ENCODE assay signal across 37 mouse cellular contexts in the genomic region with DNA sequence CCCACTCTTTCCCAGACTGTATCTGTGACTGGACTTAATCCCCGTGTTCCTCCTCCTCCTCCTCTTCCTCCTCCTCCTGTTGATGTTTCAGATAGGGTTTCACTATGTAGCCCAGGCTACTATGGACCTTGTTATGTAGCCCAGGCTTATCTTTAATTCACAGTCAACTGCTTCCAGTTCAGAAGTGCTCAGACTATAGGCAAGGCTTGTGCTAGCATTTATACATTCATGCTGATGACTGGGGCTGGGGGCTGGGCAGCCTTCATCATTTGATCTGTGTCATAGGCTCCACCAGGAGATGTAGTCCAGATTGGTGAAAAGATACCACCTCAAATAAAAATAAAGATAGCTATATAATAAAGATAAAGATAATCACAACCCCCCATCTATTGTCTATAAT. TPM values are rescaled to one million over a fixed set of nuclear protein-coding genes. Genes with fewer than 3 reads are reported as not detected.
"Had no signal": no experiment of that assay in that cellular context is flagged by ENCODE, and none has a peak within 500 bp of the region (broad histone marks: within the 10 kb centered on the region; RNA-seq: fewer than 3 reads in every experiment).

No protein-coding gene starts in this region.

- H3K4me3 ChIP-seq: heart, adult 2 months; heart, embryonic 13.5 days; heart, embryonic 15.5 days; hindbrain, embryonic 10.5 days; hindbrain, embryonic 12.5 days; intestine, embryonic 15.5 days; layer of hippocampus, adult 2 months; left cerebral cortex, adult 2 months; limb, embryonic 15.5 days; liver, embryonic 12.5 days had no signal

- H3K27me3 ChIP-seq: heart, embryonic 13.5 days; heart, embryonic 15.5 days; limb, embryonic 15.5 days had no signal

- DNase-seq: gastrocnemius, postnatal 14 days; gastrocnemius, postnatal 36 days; heart, adult 2 months; heart, postnatal 14 days; heart, postnatal 4 days; kidney, adult 18-20 months; kidney, adult 8-10 months; kidney, postnatal 10 days; kidney, postnatal 25 days; kidney, postnatal 4 days had no signal

- H3K27ac ChIP-seq: heart, adult 2 months; heart, embryonic 13.5 days; heart, embryonic 15.5 days; hindbrain, embryonic 10.5 days; hindbrain, embryonic 12.5 days; hindbrain, embryonic 14.5 days; intestine, embryonic 15.5 days; layer of hippocampus, adult 2 months; left cerebral cortex, adult 2 months; liver, embryonic 12.5 days; liver, embryonic 14.5 days had no signal

- H3K9me3 ChIP-seq: heart, embryonic 13.5 days; heart, embryonic 15.5 days; hindbrain, embryonic 10.5 days; hindbrain, embryonic 12.5 days; intestine, embryonic 15.5 days; limb, embryonic 15.5 days; liver, embryonic 12.5 days had no signal

- H3K9ac ChIP-seq: heart, embryonic 13.5 days; heart, embryonic 15.5 days; hindbrain, embryonic 12.5 days; hindbrain, embryonic 14.5 days; intestine, embryonic 15.5 days; limb, embryonic 15.5 days; liver, embryonic 12.5 days; liver, embryonic 14.5 days had no signal

- ATAC-seq: hindbrain, embryonic 16.5 days; inflammation-experienced regulatory T-cells, adult 6 months; intestine, embryonic 15.5 days; intestine, postnatal 0 days; liver, embryonic 12.5 days had no signal

- H3K36me3 ChIP-seq: heart, embryonic 13.5 days; heart, embryonic 15.5 days; hindbrain, embryonic 10.5 days; hindbrain, embryonic 12.5 days; intestine, embryonic 15.5 days; limb, embryonic 15.5 days; liver, embryonic 12.5 days had no signal

- H3K4me2 ChIP-seq: heart, embryonic 11.5 days; heart, embryonic 13.5 days; heart, embryonic 15.5 days; hindbrain, embryonic 12.5 days; hindbrain, embryonic 14.5 days; intestine, embryonic 15.5 days; limb, embryonic 15.5 days; liver, embryonic 12.5 days had no signal

RNA-seq across cellular contexts. Expression of gene 4930564D02Rik, which starts 4.7 kb away (rescaled TPM):
- total RNA-seq: gastrocnemius, adult 18-20 months; gastrocnemius, adult 8-10 months; gastrocnemius, postnatal 14 days; gastrocnemius, postnatal 36 days; heart, adult 2 months; heart, postnatal 14 days; heart, postnatal 4 days; layer of hippocampus, adult 2 months; layer of hippocampus, postnatal 10 days; layer of hippocampus, postnatal 25 days; left cerebral cortex, adult 2 months; left cerebral cortex, postnatal 14 days; left cerebral cortex, postnatal 36 days; liver, adult 2 months had no signal
- polyA plus RNA-seq: gonadal fat pad, adult 2 months; heart, adult 2 months; heart, embryonic 11.5 days; heart, embryonic 13.5 days; heart, embryonic 15.5 days; heart, postnatal 0 days; hindbrain, embryonic 10.5 days; hindbrain, embryonic 12.5 days; hindbrain, embryonic 14.5 days; hindbrain, embryonic 16.5 days; inflammation-experienced regulatory T-cells, adult 6 months; intestine, embryonic 15.5 days; intestine, postnatal 0 days; kidney, embryonic 14.5 days; kidney, embryonic 16.5 days; limb, embryonic 11.5 days; limb, embryonic 15.5 days; liver, adult 2 months; liver, embryonic 12.5 days; liver, embryonic 14.5 days had no signal
